Mouse (Mus musculus) heart, postnatal 36 days (tissue): Measurements from ENCODE around the gene Ostf1. TPM values are rescaled to one million over a fixed set of nuclear protein-coding genes. Genes with fewer than 3 reads are reported as not detected.

Experiments
- DNase-seq, 2 experiments: peaks; one replicate each; pipeline ENCODE4 v3.0.0; 2021 to 2022
- intact Hi-C: fragments of 180-260 bp; cut with DNase I; formaldehyde crosslinking; loops from one replicate; pipeline ENCODE4 v1.15.1; 2025
- total RNA-seq, 2 experiments: library from RNA; stranded (reverse); gene quantifications; 2 replicates each; pipeline ENCODE4 v1.2.3; 2021

The Ostf1 gene
- total RNA-seq, 2 experiments from 2014 or later: 37.8 to 42.5 TPM

GRCm38 (mm10) chr19:18646853-18647420 lies 15.3 kb upstream of the Ostf1 start:
- DNase-seq: no peak
- intact Hi-C loops: no loop called here

- DNase-seq: no peak
- intact Hi-C loops: no loop called here
Observed at GRCm38 (mm10) chr19:18646397-18646796, 14.8 kb upstream of the Ostf1 start.

- intact Hi-C loops: loop anchor here (5.0 kb wide), 1 partner anchor 68 kb away; the partner anchor contains the start of gene D030056L22Rik
- no peak for DNase-seq
Observed at GRCm38 (mm10) chr19:18644084-18644483, 12.5 kb upstream of the Ostf1 start.

- intact Hi-C loops: loop anchor here (5.0 kb wide), 1 partner anchor 69 kb away; the partner anchor contains the start of gene D030056L22Rik
- no peak for DNase-seq
Observed at GRCm38 (mm10) chr19:18643411-18643810, 11.8 kb upstream of the Ostf1 start.

GRCm38 (mm10) chr19:18641001-18641400 lies 9.4 kb upstream of the Ostf1 start:
- DNase-seq: no peak
- intact Hi-C loops: loop anchor here (5.0 kb wide), 1 partner anchor 71 kb away; the partner anchor contains the start of gene D030056L22Rik

GRCm38 (mm10) chr19:18639552-18639951 lies 7.9 kb upstream of the Ostf1 start:
- DNase-seq: no peak
- intact Hi-C loops: loop anchor here (10.0 kb wide), 1 partner anchor 195 kb away; no protein-coding TSS in a partner anchor

- DNase-seq: no peak
- intact Hi-C loops: loop anchor here (10.0 kb wide), 1 partner anchor 196 kb away; no protein-coding TSS in a partner anchor
Observed at GRCm38 (mm10) chr19:18638949-18639348, 7.3 kb upstream of the Ostf1 start.

GRCm38 (mm10) chr19:18637954-18638353 lies 6.3 kb upstream of the Ostf1 start:
- intact Hi-C loops: loop anchor here (10.0 kb wide), 1 partner anchor 197 kb away; no protein-coding TSS in a partner anchor
- DNase-seq: no peak

- intact Hi-C loops: loop anchor here (1.0 to 10.0 kb wide), 2 partner anchors 38 to 202 kb away; partner anchors contain the start of gene Carnmt1
- no peak for DNase-seq
Observed at GRCm38 (mm10) chr19:18632231-18633185, 885 bp upstream of the Ostf1 start.

- DNase-seq: peak; percentile 78 to 85
- intact Hi-C loops: loop anchor here (2.0 to 10.0 kb wide), 2 partner anchors 14 to 204 kb away; no protein-coding TSS in a partner anchor
Observed at GRCm38 (mm10) chr19:18631161-18631643, 421 bp downstream of the Ostf1 start.

- DNase-seq: peak; percentile 26 to 33
- intact Hi-C loops: loop anchor here (2.0 to 10.0 kb wide), 2 partner anchors 14 to 204 kb away; no protein-coding TSS in a partner anchor
Observed at GRCm38 (mm10) chr19:18630221-18631119, 1.2 kb downstream of the Ostf1 start.

GRCm38 (mm10) chr19:18629589-18629988 lies 2.0 kb downstream of the Ostf1 start:
- no peak for DNase-seq
- intact Hi-C loops: no loop called here

- intact Hi-C loops: no loop called here
- no peak for DNase-seq
Observed at GRCm38 (mm10) chr19:18623894-18624293, 7.7 kb downstream of the Ostf1 start.

- DNase-seq: no peak
- intact Hi-C loops: no loop called here
Observed at GRCm38 (mm10) chr19:18619691-18620090, 11.9 kb downstream of the Ostf1 start.

- DNase-seq: no peak
- intact Hi-C loops: no loop called here
Observed at GRCm38 (mm10) chr19:18619060-18619459, 12.6 kb downstream of the Ostf1 start.

- DNase-seq: no peak
- intact Hi-C loops: loop anchor here (2.0 kb wide), 1 partner anchor 13 kb away; the partner anchor contains the start of genes Nmrk1 and Ostf1
Observed at GRCm38 (mm10) chr19:18617504-18617903, 14.1 kb downstream of the Ostf1 start.

- intact Hi-C loops: loop anchor here (2.0 kb wide), 1 partner anchor 15 kb away; the partner anchor contains the start of genes Nmrk1 and Ostf1
Observed at GRCm38 (mm10) chr19:18615680-18616240, 15.9 kb downstream of the Ostf1 start.

GRCm38 (mm10) chr19:18614337-18614736 lies 17.3 kb downstream of the Ostf1 start:
- intact Hi-C loops: no loop called here
- no peak for DNase-seq

More at GRCm38 (mm10) chr19:18615680-18616240, 15.9 kb downstream of the Ostf1 start:
- peak in 1 of 2 experiments; percentile 25 for DNase-seq

- intact Hi-C loops: no loop called here
- no peak for DNase-seq
Observed at GRCm38 (mm10) chr19:18608975-18609374, 22.6 kb downstream of the Ostf1 start.
